In the genomic region with DNA sequence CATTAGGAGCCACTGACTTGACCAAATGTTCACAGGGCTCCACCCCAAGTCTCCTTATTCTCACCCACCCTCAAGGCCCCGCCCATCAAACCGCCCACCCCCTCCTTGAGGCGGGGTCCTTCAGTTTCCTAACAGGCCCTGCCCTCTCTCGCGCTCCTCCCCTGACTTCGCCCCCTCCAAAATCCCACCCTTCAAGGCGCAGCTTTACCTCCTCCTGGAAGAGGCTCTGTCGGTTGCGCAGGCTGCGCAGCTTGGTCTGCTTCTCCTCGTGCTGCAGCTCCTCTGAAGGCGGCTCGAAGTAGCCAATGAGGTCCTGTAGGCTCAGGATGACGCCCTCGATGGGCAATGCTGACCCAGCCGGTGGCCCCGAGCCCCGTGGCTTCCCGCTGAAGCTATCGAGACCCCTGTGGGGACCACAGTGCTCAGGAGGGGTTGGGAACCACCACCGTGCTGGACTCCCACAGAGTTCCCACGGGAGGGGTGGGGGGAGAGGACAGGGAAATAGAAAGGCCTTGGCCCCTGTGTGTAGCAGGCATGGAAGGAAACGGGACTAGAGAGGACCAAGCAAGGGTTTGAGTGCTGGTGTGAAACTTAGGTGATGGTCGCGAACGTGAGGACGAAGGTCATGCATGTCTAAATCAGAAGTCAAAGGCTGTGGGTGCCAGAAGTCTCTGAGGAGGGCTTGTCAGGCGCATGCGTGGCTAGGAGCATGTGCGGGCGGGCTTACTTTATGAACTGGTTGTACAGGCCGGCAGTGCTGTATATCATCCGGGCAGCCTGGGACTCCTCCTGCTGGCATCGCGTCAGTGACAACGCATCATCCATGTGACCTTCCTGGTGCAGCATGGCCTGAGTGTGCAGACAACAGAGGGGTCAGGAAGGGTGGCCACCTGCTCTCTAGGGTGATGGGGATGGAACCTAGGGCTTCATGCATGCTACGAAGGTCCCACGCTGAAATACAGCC, we compare ENCODE assay signal across 8 mouse cellular contexts. TPM values are rescaled to one million over a fixed set of nuclear protein-coding genes. Genes with fewer than 3 reads are reported as not detected.
DNase-seq lines count a peak whose midpoint lies in the region; ATAC-seq and TF ChIP-seq lines count a peak whose summit lies in the region.

No protein-coding gene starts in this region.

- ATAC-seq in embryonic facial prominence, embryonic 12.5 days (ENCODE audit: insufficient number of reproducible peaks, insufficient read depth, low FRiP score, low TSS enrichment), result peak; percentile 55; the same call in 1 of the 2 replicates
- ATAC-seq in heart, postnatal 0 days (ENCODE audit: insufficient read depth, low read depth), result no peak
- ATAC-seq in lung, embryonic 16.5 days (ENCODE audit: low read depth), result peak; percentile 71
- ATAC-seq in activated CD4-positive, CD25-positive, alpha-beta regulatory T cell, adult 4 months, result no peak

- H3K27ac ChIP-seq in embryonic facial prominence, embryonic 12.5 days, result no peak overlapping the region
- no peak overlapping the region for H3K27ac ChIP-seq in heart, postnatal 0 days (ENCODE audit: low read depth)
- H3K27ac ChIP-seq in lung, embryonic 16.5 days (ENCODE audit: low read length), result no peak overlapping the region

- 26% methylated on average over 38 of the region's 38 CpGs for WGBS in embryonic facial prominence, embryonic 12.5 days
- 30% methylated on average over 38 of the region's 38 CpGs for WGBS in heart, postnatal 0 days
- 27% methylated on average over 38 of the region's 38 CpGs for WGBS in lung, embryonic 16.5 days

- H3K27me3 ChIP-seq in embryonic facial prominence, embryonic 12.5 days, result no peaks in the 10 kb centered on the region
- H3K27me3 ChIP-seq in heart, postnatal 0 days (ENCODE audit: control insufficient read depth, insufficient read depth, low read length), result 0 out of 2 replicates have a peak, but pooled peaks cover 3% of the 10 kb centered on the region
- H3K27me3 ChIP-seq in lung, embryonic 16.5 days (ENCODE audit: control insufficient read depth, insufficient read depth, low read depth, low read length), result no peaks in the 10 kb centered on the region

- no peaks in the 10 kb centered on the region for H3K36me3 ChIP-seq in embryonic facial prominence, embryonic 12.5 days
- no peaks in the 10 kb centered on the region for H3K36me3 ChIP-seq in heart, postnatal 0 days (replicated peaks; ENCODE audit: control insufficient read depth, insufficient read depth, low read length)
- no peaks in the 10 kb centered on the region for H3K36me3 ChIP-seq in lung, embryonic 16.5 days (ENCODE audit: control insufficient read depth, insufficient read depth, low read length)

- H3K9ac ChIP-seq in embryonic facial prominence, embryonic 12.5 days, result no peak overlapping the region
- no peak overlapping the region for H3K9ac ChIP-seq in heart, postnatal 0 days (replicated peaks; ENCODE audit: low read depth, low read length)
- peak overlapping the region; percentile 39; the same call in 1 of the 2 replicates for H3K9ac ChIP-seq in lung, embryonic 16.5 days (ENCODE audit: low read length)

- TF ChIP-seq EP300 in heart, postnatal 0 days (IDR thresholded peaks at IDR 0.05; ENCODE audit: low read depth), result no peak

- peak; percentile 22 to 36 for DNase-seq in layer of hippocampus, adult 18-20 months (ENCODE audit: low spot score in 2 of 2)
- no peak for DNase-seq in layer of hippocampus, adult 8-10 months (ENCODE audit: low spot score in 2 of 2)
- no peak for DNase-seq in heart, postnatal 0 days (ENCODE audit: low spot score)
- peak; percentile 51 to 69 for DNase-seq in kidney, postnatal 25 days
- peak; percentile 23 to 26 for DNase-seq in right cerebral cortex, adult 2 months (ENCODE audit: low spot score in 2 of 2)

- peaks cover 7% of the 10 kb centered on the region; the same call in 1 of the 2 replicates for H3K4me1 ChIP-seq in embryonic facial prominence, embryonic 12.5 days
- H3K4me1 ChIP-seq in heart, postnatal 0 days (ENCODE audit: control insufficient read depth, insufficient read depth), result no peaks in the 10 kb centered on the region
- H3K4me1 ChIP-seq in lung, embryonic 16.5 days (replicated peaks; ENCODE audit: control insufficient read depth, insufficient read depth, low read length), result peaks cover 7% of the 10 kb centered on the region; the same call in 1 of the 2 replicates

- H3K9me3 ChIP-seq in embryonic facial prominence, embryonic 12.5 days, result no peaks in the 10 kb centered on the region
- no peaks in the 10 kb centered on the region for H3K9me3 ChIP-seq in heart, postnatal 0 days (replicated peaks; ENCODE audit: control insufficient read depth, low read length)
- H3K9me3 ChIP-seq in lung, embryonic 16.5 days (ENCODE audit: control insufficient read depth, low read length), result no peaks in the 10 kb centered on the region

- H3K4me2 ChIP-seq in embryonic facial prominence, embryonic 12.5 days (replicated peaks), result peak overlapping the region; percentile 48
- peak overlapping the region; percentile 9; the same call in 1 of the 2 replicates for H3K4me2 ChIP-seq in heart, postnatal 0 days (ENCODE audit: low read depth, low read length)
- peak overlapping the region; percentile 56 for H3K4me2 ChIP-seq in lung, embryonic 16.5 days (ENCODE audit: low read depth, low read length)

- TF ChIP-seq CTCF in heart, postnatal 0 days (IDR thresholded peaks at IDR 0.05; ENCODE audit: low read depth), result no peak

- H3K4me3 ChIP-seq in embryonic facial prominence, embryonic 12.5 days, result peak overlapping the region; percentile 15
- H3K4me3 ChIP-seq in heart, postnatal 0 days (ENCODE audit: low read depth, low read length), result no peak overlapping the region
- peak overlapping the region; percentile 22 for H3K4me3 ChIP-seq in lung, embryonic 16.5 days (ENCODE audit: low read length)

RNA-seq across cellular contexts. Expression of a gene that starts 15.7 kb away (rescaled TPM):
- 10 to 100 TPM; 15.3 to 15.5 TPM for total RNA-seq in layer of hippocampus, adult 18-20 months (2021)
- 10 to 100 TPM; 12.6 to 18.1 (median 15.2) TPM for total RNA-seq in layer of hippocampus, adult 8-10 months (2022)
- 3.7 and 4.3 TPM in 2 replicates for polyA plus RNA-seq in embryonic facial prominence, embryonic 12.5 days (2016; fragmentation: Nextera tagmentation; extraction: Ambion mirVana)
- 0.08 and 0.15 TPM in 2 replicates for total RNA-seq in heart, postnatal 0 days (2014; rRNA removed; ENCODE audit: low replicate concordance)
- 0.04 TPM in 1 of 2 replicates, not detected in the other for polyA plus RNA-seq in heart, postnatal 0 days (2015; fragmentation: Nextera tagmentation; extraction: Ambion mirVana)
- 0.44 and 0.58 TPM in 2 replicates for polyA plus RNA-seq in lung, embryonic 16.5 days (2015; fragmentation: Nextera tagmentation; extraction: Ambion mirVana)
- polyA plus RNA-seq in activated CD4-positive, CD25-positive, alpha-beta regulatory T cell, adult 4 months (2017; shearing (Covaris generic)), result under 1 TPM; 0.03 to 0.05 TPM

RNA-seq across cellular contexts. Expression of a gene that starts 25.4 kb away (rescaled TPM):
- total RNA-seq in layer of hippocampus, adult 18-20 months (2021), result 1 to 10 TPM in 1 of 2 experiments, under 1 TPM in 1; 0.59 to 1.0 TPM
- 1 to 10 TPM in 1 of 4 experiments, under 1 TPM in 3; 0.72 to 2.3 (median 0.93) TPM for total RNA-seq in layer of hippocampus, adult 8-10 months (2022)
- 0.92 and 1.1 TPM in 2 replicates for polyA plus RNA-seq in embryonic facial prominence, embryonic 12.5 days (2016; fragmentation: Nextera tagmentation; extraction: Ambion mirVana)
- total RNA-seq in heart, postnatal 0 days (2014; rRNA removed; ENCODE audit: low replicate concordance), result 0.19 and 1.9 TPM in 2 replicates
- polyA plus RNA-seq in heart, postnatal 0 days (2015; fragmentation: Nextera tagmentation; extraction: Ambion mirVana), result 0.18 and 0.79 TPM in 2 replicates
- polyA plus RNA-seq in lung, embryonic 16.5 days (2015; fragmentation: Nextera tagmentation; extraction: Ambion mirVana), result 1.4 and 2.3 TPM in 2 replicates
- polyA plus RNA-seq in activated CD4-positive, CD25-positive, alpha-beta regulatory T cell, adult 4 months (2017; shearing (Covaris generic)), result 1 to 10 TPM in 1 of 2 experiments, under 1 TPM in 1; 0.95 to 1.1 TPM

RNA-seq across cellular contexts. Expression of a gene that starts 46.8 kb away (rescaled TPM):
- total RNA-seq in layer of hippocampus, adult 18-20 months (2021), result 10 to 100 TPM; 30.9 to 32.2 TPM
- 10 to 100 TPM; 27.9 to 32.4 (median 29.9) TPM for total RNA-seq in layer of hippocampus, adult 8-10 months (2022)
- 12.9 and 15.6 TPM in 2 replicates for polyA plus RNA-seq in embryonic facial prominence, embryonic 12.5 days (2016; fragmentation: Nextera tagmentation; extraction: Ambion mirVana)
- total RNA-seq in heart, postnatal 0 days (2014; rRNA removed; ENCODE audit: low replicate concordance), result 24.5 and 28.1 TPM in 2 replicates
- polyA plus RNA-seq in heart, postnatal 0 days (2015; fragmentation: Nextera tagmentation; extraction: Ambion mirVana), result 23.1 and 23.2 TPM in 2 replicates
- 17.6 and 21.0 TPM in 2 replicates for polyA plus RNA-seq in lung, embryonic 16.5 days (2015; fragmentation: Nextera tagmentation; extraction: Ambion mirVana)
- 10 to 100 TPM; 11.4 to 16.3 TPM for polyA plus RNA-seq in activated CD4-positive, CD25-positive, alpha-beta regulatory T cell, adult 4 months (2017; shearing (Covaris generic))

Comparison
In these comparisons a context has a peak if more than half of its experiments do, and no peak if none do; other contexts are left out.
1. DNase-seq: peak in layer of hippocampus, adult 18-20 months (2 of 2), kidney, postnatal 25 days (2 of 2) and right cerebral cortex, adult 2 months (2 of 2); none in layer of hippocampus, adult 8-10 months (0 of 2) and heart, postnatal 0 days (single experiment).
2. ATAC-seq: peak in embryonic facial prominence, embryonic 12.5 days (single experiment) and lung, embryonic 16.5 days (single experiment); none in heart, postnatal 0 days (single experiment) and activated CD4-positive, CD25-positive, alpha-beta regulatory T cell, adult 4 months (single experiment).
3. Peak in every context shown above with its lines, with median percentiles within 50 percentile points of each other: H3K4me2 ChIP-seq.